Mouse (Mus musculus) cortical plate, adult 2 months (tissue): ENCODE results near the gene Nfkbil1. TPM values are rescaled to one million over a fixed set of nuclear protein-coding genes. Genes with fewer than 3 reads are reported as not detected.

ENCODE experiments used
- H3K27ac ChIP-seq: fragments of 200-500 bp; 2 replicates; pipeline ENCODE4 v1.5.1; 2012; ENCODE audit warnings: low read length, control low read depth, inconsistent platforms; ENCODE audit not compliant: insufficient read depth
- H3K4me1 ChIP-seq: fragments of 200-500 bp; 2 replicates; pipeline ENCODE4 v1.6.1; 2011; ENCODE audit warnings: low read length; ENCODE audit not compliant: control insufficient read depth, insufficient read depth
- H3K4me3 ChIP-seq: fragments of 200-500 bp; 2 replicates; pipeline ENCODE4 v1.5.1; 2011; ENCODE audit warnings: mild to moderate bottlenecking, low read length, control low read depth; ENCODE audit not compliant: insufficient read depth
- CTCF ChIP-seq: fragments of 200-500 bp; IDR thresholded peaks from 2 replicates; pipeline ENCODE4 v1.5.1; 2011; ENCODE audit warnings: mild to moderate bottlenecking, control low read depth, low read length; ENCODE audit not compliant: insufficient read depth; ENCODE audit errors: extremely low read depth
- POLR2A ChIP-seq: fragments of 200-500 bp; IDR thresholded peaks from 2 replicates; pipeline ENCODE4 v1.6.1; 2011; ENCODE audit warnings: mild to moderate bottlenecking, low read length, control low read depth; ENCODE audit not compliant: insufficient read depth; ENCODE audit errors: extremely low read depth
- polyA plus RNA-seq: library from polyadenylated mRNA; depleted of rRNA; stranded (reverse); fragments of >200 nt; gene quantifications from 2 replicates; pipeline ENCODE4 v1.2.3, GENCODE M21; 2012

Nfkbil1 gene
- polyA plus RNA-seq, 1 experiment = 12.2 TPM

- no peak overlapping the region for H3K27ac ChIP-seq
- H3K4me3 ChIP-seq = peak overlapping the region; percentile 35
- TF ChIP-seq POLR2A (0 out of 2 replicates have a peak, but pooled peaks have one; percentile 23), CTCF (no peak)
- H3K4me1 ChIP-seq = no peaks in the 10 kb centered on the region
Measured at GRCm38 (mm10) chr17:35186681-35187080, 48.9 kb downstream of the Nfkbil1 start.

- Histone ChIP-seq H3K27ac (no peak overlapping the region), H3K4me1 (no peaks in the 10 kb centered on the region), H3K4me3 (peak overlapping the region; percentile 35)
- TF ChIP-seq POLR2A (no peak), CTCF (no peak)
Measured at GRCm38 (mm10) chr17:35185639-35186611, 49.7 kb downstream of the Nfkbil1 start.

- Histone ChIP-seq H3K4me1 (no peaks in the 10 kb centered on the region), H3K4me3 (no peak overlapping the region), H3K27ac (no peak overlapping the region)
- TF ChIP-seq POLR2A (no peak), CTCF (no peak)
Measured at GRCm38 (mm10) chr17:35180093-35180492, 55.5 kb downstream of the Nfkbil1 start.

GRCm38 (mm10) chr17:35178528-35178927 lies 57.1 kb downstream of the Nfkbil1 start:
- Histone ChIP-seq H3K27ac (no peak overlapping the region), H3K4me1 (no peaks in the 10 kb centered on the region; the same call in 1 of the 2 replicates), H3K4me3 (no peak overlapping the region)
- TF ChIP-seq CTCF (peak; percentile 74), POLR2A (no peak)

GRCm38 (mm10) chr17:35175968-35176367 lies 59.6 kb downstream of the Nfkbil1 start, which contains the start of gene Aif1:
Gene Aif1 (minus strand): TSS chr17:35176068.
- TF ChIP-seq CTCF = no peak
- TF ChIP-seq POLR2A = no peak
- H3K4me3 ChIP-seq = no peak within 1 kb of the TSS

GRCm38 (mm10) chr17:35175382-35175781 lies 60.2 kb downstream of the Nfkbil1 start:
- Histone ChIP-seq H3K4me1 (no peaks in the 10 kb centered on the region; the same call in 1 of the 2 replicates), H3K27ac (no peak overlapping the region), H3K4me3 (no peak overlapping the region)
- TF ChIP-seq POLR2A = no peak
- TF ChIP-seq CTCF = no peak

More at GRCm38 (mm10) chr17:35175968-35176367, 59.6 kb downstream of the Nfkbil1 start, which contains the start of gene Aif1:
- Histone ChIP-seq H3K27ac (no peak within 1 kb of the TSS), H3K4me1 (no peaks in the 10 kb centered on the region; the same call in 1 of the 2 replicates)

- H3K27ac ChIP-seq = 0 out of 2 replicates have a peak overlapping the region, but pooled peaks have one; percentile 1
- no peaks in the 10 kb centered on the region; the same call in 1 of the 2 replicates for H3K4me1 ChIP-seq
- no peak for TF ChIP-seq POLR2A
- no peak for TF ChIP-seq CTCF
- H3K4me3 ChIP-seq = no peak overlapping the region
Measured at GRCm38 (mm10) chr17:35174201-35174977, 61.2 kb downstream of the Nfkbil1 start.

- H3K4me1 ChIP-seq = peaks cover 2% of the 10 kb centered on the region; the same call in 1 of the 2 replicates
- no peak overlapping the region for H3K4me3 ChIP-seq
- TF ChIP-seq POLR2A (no peak), CTCF (no peak)
- no peak overlapping the region; the same call in 1 of the 2 replicates for H3K27ac ChIP-seq
Measured at GRCm38 (mm10) chr17:35173329-35173728, 62.3 kb downstream of the Nfkbil1 start.
